Mouse (Mus musculus) CH12.LX (cell line): ENCODE measurements around the gene Sf3a3. TPM values are rescaled to one million over a fixed set of nuclear protein-coding genes. Genes with fewer than 3 reads are reported as not detected.
"Not testable (repeated sequence)": the region's sequence is repeated elsewhere in the genome, so short reads cannot be mapped to it uniquely, and the experiment has no call there.

Experiments used
- DNase-seq: peaks from one replicate; pipeline ENCODE4 v3.0.0-alpha.2; 2013; ENCODE audit errors: extremely low read depth
- H3K27ac ChIP-seq: 2 replicates; pipeline ENCODE4 v1.5.1; 2012; ENCODE audit warnings: low read depth, mild to moderate bottlenecking, control low read depth, moderate library complexity; ENCODE audit not compliant: insufficient read depth
- H3K27me3 ChIP-seq: replicated peaks from 2 replicates; pipeline ENCODE3; 2012; ENCODE audit warnings: inconsistent platforms
- H3K36me3 ChIP-seq, 2 experiments: replicated peaks in 1 of 2; 2 replicates each; pipeline versions ENCODE3 to v1.6.1; 2012; ENCODE audit warnings: inconsistent platforms in 1 of 2, low read length in 1 of 2, mild to moderate bottlenecking in 1 of 2, mixed read lengths in 1 of 2, moderate library complexity in 1 of 2; ENCODE audit not compliant: control insufficient read depth in 1 of 2, insufficient read depth in 1 of 2
- H3K4me1 ChIP-seq, 2 experiments: 2 replicates each; pipeline ENCODE4 v1.6.1; 2012; ENCODE audit warnings: inconsistent platforms in 1 of 2, moderate library complexity in 1 of 2; ENCODE audit not compliant: insufficient read depth in 2 of 2, control insufficient read depth in 1 of 2
- H3K4me2 ChIP-seq: 2 replicates; pipeline ENCODE4 v1.6.1; 2012; ENCODE audit warnings: low read depth, mild to moderate bottlenecking, control low read depth; ENCODE audit not compliant: poor library complexity, insufficient read depth, severe bottlenecking
- H3K4me3 ChIP-seq, 3 experiments: fragments of 150-350 bp in 1 of 3; sonication (generic) in 1 of 3; replicated peaks in 1 of 3; 2 replicates each; pipeline versions ENCODE3 to v1.5.1; 2011 to 2012; ENCODE audit warnings: low read depth in 2 of 3, low read length in 2 of 3, mild to moderate bottlenecking in 2 of 3, moderate library complexity in 2 of 3, control low read depth in 1 of 3, improper control_type of control experiment in 1 of 3, inconsistent platforms in 1 of 3, mixed read lengths in 1 of 3; ENCODE audit not compliant: poor library complexity in 1 of 3
- H3K79me2 ChIP-seq: replicated peaks from 2 replicates; pipeline ENCODE4 v1.6.1; 2012; ENCODE audit warnings: mild to moderate bottlenecking, moderate library complexity; ENCODE audit not compliant: control insufficient read depth, poor library complexity, insufficient read depth, severe bottlenecking; ENCODE audit errors: extremely low read depth
- H3K9ac ChIP-seq: 2 replicates; pipeline ENCODE4 v1.6.1; 2012; ENCODE audit warnings: low read depth, mild to moderate bottlenecking, control low read depth, moderate library complexity; ENCODE audit not compliant: insufficient read depth
- H3K9me3 ChIP-seq: replicated peaks from 2 replicates; pipeline ENCODE3; 2012; ENCODE audit warnings: low read length, inconsistent platforms, mixed read lengths
- CHD2 ChIP-seq: IDR thresholded peaks from 2 replicates; pipeline ENCODE4 v1.6.1; 2011; ENCODE audit warnings: low read length, improper control_type of control experiment
- E2F4 ChIP-seq: IDR thresholded peaks from 2 replicates; pipeline ENCODE4 v1.6.1; 2011; ENCODE audit warnings: low read depth, low read length, improper control_type of control experiment; ENCODE audit not compliant: insufficient replicate concordance
- ELF1 ChIP-seq: IDR thresholded peaks from 2 replicates; pipeline ENCODE4 v1.6.1; 2014; ENCODE audit warnings: low read depth, mild to moderate bottlenecking, inconsistent platforms, low read length, improper control_type of control experiment
- ETS1 ChIP-seq: conservative IDR thresholded peaks from 2 replicates; pipeline ENCODE4 v1.6.1; 2012; ENCODE audit warnings: low read depth, mild to moderate bottlenecking, inconsistent platforms, low read length, improper control_type of control experiment, moderate library complexity
- HCFC1 ChIP-seq: IDR thresholded peaks from 2 replicates; pipeline ENCODE4 v1.6.1; 2012; ENCODE audit warnings: low read depth, mild to moderate bottlenecking, inconsistent platforms, low read length, improper control_type of control experiment
- IRF4 ChIP-seq: IDR thresholded peaks from 2 replicates; pipeline ENCODE4 v1.6.1; 2014; ENCODE audit warnings: low read depth, mild to moderate bottlenecking, inconsistent platforms, low read length, improper control_type of control experiment
- MAFK ChIP-seq: IDR thresholded peaks from 2 replicates; pipeline ENCODE4 v1.6.1; 2011; ENCODE audit warnings: low read length, improper control_type of control experiment; ENCODE audit not compliant: insufficient replicate concordance
- MAZ ChIP-seq: IDR thresholded peaks from 2 replicates; pipeline ENCODE4 v1.6.1; 2012; ENCODE audit warnings: low read depth, mild to moderate bottlenecking, inconsistent platforms, low read length, improper control_type of control experiment, moderate library complexity
- MEF2A ChIP-seq: IDR thresholded peaks from 2 replicates; pipeline ENCODE4 v1.6.1; 2014; ENCODE audit warnings: low read depth, mild to moderate bottlenecking, inconsistent platforms, low read length, improper control_type of control experiment, borderline replicate concordance
- POLR2A ChIP-seq: IDR thresholded peaks from 2 replicates; pipeline ENCODE4 v1.6.1; 2011; ENCODE audit warnings: low read depth, mild to moderate bottlenecking, improper control_type of control experiment, low read length
- RAD21 ChIP-seq: IDR thresholded peaks from 2 replicates; pipeline ENCODE4 v1.6.1; 2011; ENCODE audit warnings: low read depth, mild to moderate bottlenecking, low read length, improper control_type of control experiment, moderate library complexity
- SIN3A ChIP-seq: IDR thresholded peaks from 2 replicates; pipeline ENCODE4 v1.6.1; 2012; ENCODE audit warnings: low read length, improper control_type of control experiment, inconsistent platforms
- dilution Hi-C: fragments of 300-500 bp; cut with MboI; formaldehyde crosslinking; loops from 2 replicates; pipeline ENCODE4 v1.14.3; 2020; ENCODE audit warnings: low sequenced_read_pairs; ENCODE audit not compliant: extremely low pct_unique_long_range_greater_than_20kb, extremely low pct_ligation_motif_present
- in situ Hi-C: fragments of 300-500 bp; cut with MboI; formaldehyde crosslinking; loops from 3 replicates; pipeline ENCODE4 v1.14.3; 2019; ENCODE audit warnings: low sequenced_read_pairs, low pct_ligation_motif_present, low pct_unique_long_range_greater_than_20kb, mixed read lengths
- polyA plus RNA-seq: library from polyadenylated mRNA; unstranded; fragments of >175 nt; gene quantifications from 2 replicates; pipeline ENCODE4 v1.2.1, GENCODE M21; 2012; ENCODE audit warnings: low read depth; ENCODE audit not compliant: insufficient read length
- total RNA-seq, 2 experiments: library from RNA; depleted of rRNA; stranded (reverse); fragments of 300-350 nt in 1 of 2; fragments of >200 nt in 1 of 2; gene quantifications; 2 replicates each; pipeline ENCODE4 v1.2.3; 2012 to 2014

The Sf3a3 gene
- total and polyA plus RNA-seq, 3 experiments = 100 to 134 (median 122) TPM

GRCm38 (mm10) chr4:124704797-124705474 lies 9.6 kb upstream of the Sf3a3 start:
- peak; percentile 66 for DNase-seq
- in situ Hi-C loops = loop anchor here (10.0 kb wide), 1 partner anchor 360 kb away; the partner anchor contains the start of genes Dnali1 and Snip1
- peaks cover 19% of the 10 kb centered on the region for H3K79me2 ChIP-seq
- H3K4me3 ChIP-seq = peak overlapping the region in 2 of 3 experiments; percentile 3 to 19
- peak overlapping the region; percentile 69 for H3K4me2 ChIP-seq
- dilution Hi-C loops = no loop called here
- TF ChIP-seq MAZ = 0 out of 2 replicates have a peak, but pooled peaks have one; percentile 32
- TF ChIP-seq E2F4 = no peak
- 0 out of 2 replicates have a peak, but pooled peaks have one; percentile 29 for TF ChIP-seq ELF1
- 0 out of 2 replicates have a peak, but pooled peaks have one; percentile 16 for TF ChIP-seq MEF2A
- TF ChIP-seq ETS1 = peak; percentile 28; the same call in 1 of the 2 replicates
- 0 out of 2 replicates have a peak, but pooled peaks have one; percentile 26 for TF ChIP-seq SIN3A
- peak; percentile 54; the same call in 1 of the 2 replicates for TF ChIP-seq CHD2
- TF ChIP-seq POLR2A = no peak
- TF ChIP-seq IRF4 = peak; percentile 50
- TF ChIP-seq HCFC1 = peak; percentile 14; the same call in 1 of the 2 replicates
- TF ChIP-seq, all 38 proteins: peak for 8
- Histone ChIP-seq H3K27me3 (no peaks in the 10 kb centered on the region), H3K9ac (0 out of 2 replicates have a peak overlapping the region, but pooled peaks have one; percentile 6), H3K36me3 (peaks cover 17 to 21% of the 10 kb centered on the region in 2 experiments), H3K27ac (peak overlapping the region; percentile 61), H3K9me3 (no peaks in the 10 kb centered on the region), H3K4me1 (peaks cover 41 to 68% of the 10 kb centered on the region in 2 experiments)

DNA sequence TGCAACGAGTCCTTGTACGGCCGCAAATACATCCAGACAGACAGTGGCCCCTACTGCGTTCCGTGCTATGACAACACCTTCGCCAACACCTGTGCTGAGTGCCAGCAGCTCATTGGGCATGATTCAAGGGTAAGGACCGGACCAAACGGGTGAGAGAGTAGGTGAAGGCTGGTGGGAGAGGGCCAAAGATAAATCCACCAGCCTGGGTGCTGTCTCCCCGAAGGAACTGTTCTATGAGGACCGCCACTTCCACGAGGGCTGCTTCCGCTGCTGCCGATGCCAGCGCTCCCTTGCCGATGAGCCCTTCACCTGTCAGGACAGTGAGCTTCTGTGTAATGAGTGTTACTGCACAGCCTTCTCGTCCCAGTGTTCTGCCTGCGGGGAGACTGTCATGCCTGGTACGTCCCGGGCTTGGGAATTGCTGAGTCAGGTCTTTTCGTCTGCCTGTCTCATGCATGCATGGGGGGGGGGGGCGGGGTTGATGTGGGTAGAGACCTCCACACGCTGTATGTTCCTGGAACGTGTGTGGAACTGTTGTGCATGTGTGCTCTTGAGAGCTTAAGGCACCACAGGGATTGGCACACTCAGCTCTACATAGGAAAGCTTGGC lies 8.8 kb upstream of the Sf3a3 start:
- no peak for DNase-seq
- Histone ChIP-seq H3K9me3 (no peaks in the 10 kb centered on the region), H3K36me3 (peaks cover 17 to 21% of the 10 kb centered on the region in 2 experiments), H3K4me3 (no peak overlapping the region), H3K4me1 (peaks cover 41 to 72% of the 10 kb centered on the region in 2 experiments), H3K79me2 (peaks cover 19% of the 10 kb centered on the region), H3K27me3 (no peaks in the 10 kb centered on the region), H3K4me2 (no peak overlapping the region), H3K9ac (no peak overlapping the region), H3K27ac (0 out of 2 replicates have a peak overlapping the region, but pooled peaks have one; percentile 14)
- dilution Hi-C loops (no loop called here), in situ Hi-C loops (loop anchor here (10.0 kb wide), 1 partner anchor 359 kb away; the partner anchor contains the start of genes Dnali1 and Snip1)
- TF ChIP-seq RAD21 (no peak), MAFK (peak; percentile 80)

DNA sequence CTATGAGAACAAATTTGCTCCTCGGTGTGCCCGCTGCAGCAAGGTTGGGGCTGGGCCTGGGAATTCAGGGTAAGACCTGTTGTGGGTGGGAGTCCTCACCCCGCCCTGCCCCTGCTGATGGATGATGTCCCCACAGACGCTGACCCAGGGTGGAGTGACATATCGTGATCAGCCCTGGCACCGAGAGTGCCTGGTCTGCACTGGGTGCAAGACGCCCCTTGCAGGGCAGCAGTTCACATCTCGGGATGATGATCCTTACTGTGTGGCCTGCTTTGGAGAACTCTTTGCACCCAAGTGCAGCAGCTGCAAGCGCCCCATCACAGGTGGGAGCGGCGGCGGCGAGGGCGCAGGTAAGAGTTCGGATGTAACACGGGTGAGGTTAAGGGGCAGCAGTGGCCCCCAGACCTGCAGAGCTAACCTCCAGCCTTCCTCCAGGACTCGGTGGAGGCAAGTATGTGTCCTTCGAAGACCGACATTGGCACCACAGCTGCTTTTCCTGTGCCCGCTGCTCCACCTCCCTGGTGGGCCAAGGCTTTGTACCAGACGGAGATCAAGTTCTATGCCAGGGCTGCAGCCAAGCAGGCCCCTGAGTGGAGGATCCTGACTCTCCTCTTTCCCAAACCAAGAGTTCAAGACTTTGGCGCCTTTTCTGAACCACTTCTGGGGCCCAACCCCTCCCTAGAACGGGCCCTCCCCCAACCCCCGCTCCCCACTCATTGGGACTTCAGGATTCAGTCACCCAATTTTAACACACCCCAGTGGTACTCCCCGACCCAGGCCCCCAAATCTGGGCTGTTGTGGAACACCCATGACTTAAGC lies 7.0 kb upstream of the Sf3a3 start:
- H3K4me1 ChIP-seq = peaks cover 41 to 74% of the 10 kb centered on the region in 2 experiments
- H3K4me2 ChIP-seq, H3K79me2 ChIP-seq, H3K9ac ChIP-seq, H3K4me3 ChIP-seq, DNase-seq, H3K27me3 ChIP-seq, dilution Hi-C loops, H3K9me3 ChIP-seq: not testable (repeated sequence)
- peaks cover 17 to 22% of the 10 kb centered on the region in 2 experiments for H3K36me3 ChIP-seq
- in situ Hi-C loops = loop anchor here (10.0 kb wide), 1 partner anchor 357 kb away; the partner anchor contains the start of genes Dnali1 and Snip1
- peak overlapping the region; percentile 29; the same call in 1 of the 2 replicates for H3K27ac ChIP-seq
